Mouse (Mus musculus): ENCODE measurements around the gene Ndufv1.
"Not testable (repeated sequence)": the region's sequence is repeated elsewhere in the genome, so short reads cannot be mapped to it uniquely, and the experiment has no call there.

The Ndufv1 gene

DNA sequence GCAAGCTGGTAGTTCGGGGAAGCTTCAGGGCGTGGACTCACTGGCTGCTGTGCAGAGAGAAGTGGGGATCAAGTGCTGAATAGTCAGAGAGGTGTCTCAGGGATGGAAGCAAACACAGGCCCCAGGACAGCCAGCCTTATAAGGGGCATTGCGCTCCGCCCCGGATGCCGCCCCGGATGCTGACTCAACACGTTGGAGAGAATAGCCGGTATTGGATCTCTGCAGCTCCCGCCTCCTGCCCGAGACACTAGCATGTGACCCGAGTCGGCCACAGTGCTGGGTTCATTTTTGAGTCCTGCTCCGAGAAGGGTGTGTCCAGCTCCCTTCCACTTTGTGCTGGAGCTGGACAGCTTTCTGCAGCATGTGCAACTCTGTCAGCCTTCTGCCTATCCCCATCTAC, 29.5 kb upstream of the Ndufv1 start:
- DNase-seq: no peak

GRCm38 (mm10) chr19:4041500-4041899, 28.9 kb upstream of the Ndufv1 start:
- not testable (repeated sequence) for DNase-seq

- not testable (repeated sequence) for DNase-seq
Measured at GRCm38 (mm10) chr19:4040941-4041340, 28.3 kb upstream of the Ndufv1 start.

DNA sequence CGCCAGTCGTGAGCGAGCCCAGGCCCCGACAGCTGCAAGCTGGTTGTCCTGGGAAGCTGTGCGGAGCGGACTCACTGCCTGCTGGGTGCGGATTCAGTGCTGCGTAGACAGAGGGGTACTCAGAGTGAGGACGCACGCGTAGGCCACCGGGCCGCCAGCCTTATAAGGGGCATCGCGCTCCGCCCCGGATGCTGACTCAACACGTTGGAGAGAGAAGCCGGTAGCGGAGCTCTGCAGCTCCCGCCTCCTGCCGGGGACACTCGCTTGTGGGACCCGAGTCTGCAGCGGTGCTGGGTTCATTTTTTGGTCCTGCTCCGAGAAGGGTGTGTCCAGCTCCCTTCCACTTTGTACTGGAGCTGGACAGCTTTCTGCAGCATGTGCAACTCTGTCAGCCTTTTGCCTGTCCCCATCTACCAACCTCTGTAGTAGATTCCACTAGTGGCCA, 25.2 kb upstream of the Ndufv1 start, which contains the start of gene Gstp1:
TSS of gene Gstp1 (minus strand) at position 198 of the 445 bp plus-strand sequence.
- DNase-seq: peak; percentile 83 to 90

DNA sequence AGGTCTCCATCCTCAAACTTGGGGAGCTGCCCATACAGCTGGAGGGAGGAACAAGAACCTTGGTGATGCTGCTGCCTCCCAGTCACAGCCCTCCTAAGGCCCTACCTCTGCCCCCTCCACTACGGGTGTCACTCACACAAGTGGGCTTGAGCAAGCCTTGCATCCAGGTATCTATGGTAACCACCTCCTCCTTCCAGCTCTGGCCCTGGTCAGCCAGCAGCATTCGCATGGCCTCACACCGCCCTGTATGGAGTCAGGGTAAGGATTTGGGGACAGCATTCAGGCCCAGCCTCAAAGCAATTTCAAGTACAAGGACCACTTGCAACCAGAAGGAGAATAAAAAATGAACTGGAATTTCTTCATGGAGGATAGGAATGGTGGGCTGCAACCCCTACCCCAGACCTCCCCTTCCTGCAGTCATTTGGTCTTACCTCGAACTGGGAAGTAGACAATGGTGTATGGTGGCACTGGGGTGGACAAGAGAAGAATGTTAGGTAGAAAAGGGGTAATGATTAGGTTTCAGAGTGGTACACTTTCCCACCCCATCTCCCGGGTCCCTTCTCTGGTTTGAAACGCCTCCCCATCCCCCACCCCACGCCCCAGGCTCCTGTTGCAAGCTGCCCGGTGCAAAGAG, 24.7 kb upstream of the Ndufv1 start:
- not testable (repeated sequence) for DNase-seq

DNA sequence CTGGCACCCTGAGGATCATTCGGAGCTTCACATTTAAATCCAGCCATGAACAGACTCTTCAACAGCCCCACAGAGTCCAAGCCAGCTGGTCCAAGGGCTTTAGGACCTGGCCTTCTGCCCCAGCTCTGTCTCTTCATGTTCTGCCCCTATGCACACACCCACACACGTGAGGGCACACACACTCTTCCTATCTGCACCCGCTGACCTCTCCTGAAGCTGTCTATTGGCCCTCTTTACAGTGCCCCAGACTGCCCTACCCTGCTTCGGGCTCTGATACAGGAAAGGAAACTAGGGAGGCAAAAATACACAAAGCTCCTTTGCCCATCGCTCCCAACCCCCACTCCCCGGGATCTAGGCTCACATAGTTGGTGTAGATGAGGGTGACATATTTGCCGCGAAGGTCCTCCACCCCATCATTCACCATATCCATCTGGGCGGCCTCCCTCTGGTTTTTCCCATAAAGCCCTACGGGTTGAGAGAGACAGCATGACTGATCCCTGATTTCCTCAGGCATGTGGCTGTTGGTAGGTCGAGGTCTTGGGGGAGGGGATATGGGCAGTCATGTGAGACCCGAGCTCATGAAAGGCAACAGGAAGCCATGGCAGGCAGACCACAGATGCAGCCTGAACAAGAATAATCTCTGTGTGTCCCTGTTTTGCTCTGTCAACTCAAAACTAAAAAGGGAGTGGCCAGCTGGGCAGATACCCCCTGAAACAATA, 23.9 kb upstream of the Ndufv1 start:
- no peak for DNase-seq

- no peak for DNase-seq
Measured at GRCm38 (mm10) chr19:4033742-4034141, 21.1 kb upstream of the Ndufv1 start.

GRCm38 (mm10) chr19:4033298-4033697, 20.7 kb upstream of the Ndufv1 start:
- peak; percentile 55 to 59 for DNase-seq

DNA sequence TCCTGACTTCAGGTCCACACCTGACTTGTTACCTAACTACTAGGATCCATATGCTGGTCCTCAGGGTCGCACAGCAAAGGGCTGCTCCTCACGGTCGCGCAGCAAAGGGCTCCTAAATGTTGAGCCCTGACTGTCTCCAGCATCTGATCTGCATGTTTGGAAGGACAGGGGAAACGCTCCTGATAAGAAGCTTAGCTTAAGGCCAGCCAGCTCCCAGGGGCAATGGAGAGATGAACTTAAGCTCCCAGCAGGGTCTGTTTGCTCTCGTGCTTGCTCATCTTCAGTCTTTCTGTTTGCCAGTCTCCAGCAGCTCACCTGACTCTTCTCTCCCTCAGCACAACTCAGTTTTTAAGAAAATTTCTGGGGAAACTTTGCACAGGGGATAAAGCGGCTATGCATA, 20.1 kb upstream of the Ndufv1 start:
- no peak for DNase-seq

- DNase-seq: no peak
Measured at GRCm38 (mm10) chr19:4027576-4027975, 15.0 kb upstream of the Ndufv1 start.

DNA sequence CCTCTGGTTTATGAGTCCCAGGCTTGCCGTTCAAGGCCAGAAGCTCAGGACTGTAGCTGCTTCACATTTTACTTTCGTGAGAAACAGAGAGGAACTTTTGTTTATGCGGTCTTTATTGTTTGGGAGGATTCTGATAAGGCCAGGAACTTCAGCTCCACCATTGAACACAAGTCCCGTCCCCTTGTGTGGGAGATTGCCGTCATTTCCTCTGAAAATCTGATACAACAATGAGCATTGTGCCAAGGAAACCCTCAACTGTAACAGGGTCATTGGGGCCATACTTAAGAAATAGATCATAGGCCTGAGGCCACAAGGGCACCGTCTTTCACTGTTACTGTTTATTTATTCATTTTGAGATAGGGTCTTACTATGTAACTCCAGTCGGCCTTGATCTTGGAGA, 10.6 kb upstream of the Ndufv1 start:
- DNase-seq: no peak

- DNase-seq: peak; percentile 87 to 90
Measured at GRCm38 (mm10) chr19:4018743-4019583, 6.4 kb upstream of the Ndufv1 start.

- no peak for DNase-seq
Measured at GRCm38 (mm10) chr19:4017921-4018587, 5.4 kb upstream of the Ndufv1 start.

GRCm38 (mm10) chr19:4015635-4016034, 3.0 kb upstream of the Ndufv1 start:
- no peak for DNase-seq

DNA sequence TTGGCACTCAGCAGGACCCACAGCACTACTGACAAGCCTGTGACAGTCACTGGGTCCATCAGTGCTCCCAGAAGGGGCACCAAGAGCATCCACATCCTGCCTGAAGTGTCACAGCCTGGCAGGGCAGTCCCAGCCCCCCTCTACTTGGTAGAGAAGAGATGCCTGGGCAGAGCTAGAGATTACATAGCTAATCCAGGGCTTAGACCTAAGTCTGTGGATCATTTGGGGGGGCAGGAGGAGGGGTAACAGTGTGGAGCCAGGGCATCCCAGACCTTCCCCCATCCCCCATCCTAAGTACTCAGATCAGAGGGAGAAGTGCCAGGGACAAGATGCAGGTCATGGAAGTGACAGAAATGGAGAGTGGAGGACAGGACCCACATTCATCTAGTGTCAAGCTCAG, 2.2 kb upstream of the Ndufv1 start:
- no peak for DNase-seq

GRCm38 (mm10) chr19:4013066-4013465, 460 bp upstream of the Ndufv1 start:
- no peak for DNase-seq

- no peak for DNase-seq
Measured at GRCm38 (mm10) chr19:4011086-4011485, 1.5 kb downstream of the Ndufv1 start.

DNA sequence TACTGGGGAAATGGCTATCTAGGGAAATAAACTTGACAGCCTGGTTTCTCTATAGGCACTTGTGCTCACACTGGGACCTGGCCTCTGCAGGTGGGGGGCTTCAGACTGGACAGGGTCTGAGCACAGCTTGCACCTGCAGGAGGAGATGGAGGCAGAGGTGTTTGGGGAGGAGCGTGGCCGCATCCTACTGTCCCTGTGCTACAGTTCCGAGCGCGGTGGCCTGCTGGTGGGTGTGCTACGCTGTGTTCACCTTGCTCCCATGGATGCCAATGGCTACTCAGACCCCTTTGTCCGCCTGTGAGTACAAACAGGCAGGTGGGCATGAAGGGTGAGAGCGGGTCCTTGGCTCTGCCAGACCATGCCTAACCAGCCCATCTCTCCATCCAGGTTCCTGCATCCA, 6.6 kb downstream of the Ndufv1 start:
- no peak for DNase-seq

- DNase-seq: no peak
Measured at GRCm38 (mm10) chr19:4005091-4005490, 7.5 kb downstream of the Ndufv1 start.

- no peak for DNase-seq
Measured at GRCm38 (mm10) chr19:4004331-4004730, 8.3 kb downstream of the Ndufv1 start.

GRCm38 (mm10) chr19:4003641-4004040, 9.0 kb downstream of the Ndufv1 start:
- DNase-seq: no peak

- DNase-seq: no peak
Measured at GRCm38 (mm10) chr19:4003112-4003511, 9.5 kb downstream of the Ndufv1 start, which contains the start of gene Doc2g. Gene Doc2g (plus strand): TSS chr19:4003313.

DNA sequence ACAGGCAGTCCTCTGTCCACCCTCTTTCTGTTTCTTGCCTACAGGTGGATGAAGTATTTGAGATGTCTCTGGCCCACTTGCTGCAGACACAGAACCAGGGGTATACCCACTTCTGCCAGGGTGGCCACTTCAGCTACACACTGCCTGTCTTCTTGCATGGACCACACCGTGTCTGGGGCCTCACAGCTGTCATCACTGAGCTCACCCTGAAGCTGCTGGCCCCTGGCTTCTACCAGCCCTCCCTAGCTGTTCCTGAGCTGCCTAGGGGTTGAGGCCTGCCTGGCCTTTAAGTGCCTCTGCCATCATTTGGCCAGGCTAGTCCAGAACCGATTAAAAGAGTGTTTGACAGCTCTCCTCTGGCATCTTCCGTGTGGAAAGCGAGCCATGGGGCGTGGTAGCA, 10.9 kb downstream of the Ndufv1 start:
- no peak for DNase-seq
